9 mouse cellular contexts compared by ENCODE assay signal in genomic region chr9:63803181-63803591, GRCm38 (mm10). TPM values are rescaled to one million over a fixed set of nuclear protein-coding genes. Genes with fewer than 3 reads are reported as not detected.
DNase-seq lines count a peak whose midpoint lies in the region; ATAC-seq and TF ChIP-seq lines count a peak whose summit lies in the region.
"Had no signal": no experiment of that assay in that cellular context is flagged by ENCODE, and none has a peak within 500 bp of the region (broad histone marks: within the 10 kb centered on the region; RNA-seq: fewer than 3 reads in every experiment).

No protein-coding gene starts in this region.

- H3K4me3 ChIP-seq in midbrain, embryonic 11.5 days (ENCODE audit: low read depth, low read length): no peak overlapping the region
- H3K4me3 ChIP-seq in midbrain, embryonic 16.5 days (ENCODE audit: low read depth, low read length): no peak overlapping the region
- H3K4me3 ChIP-seq in embryonic facial prominence, embryonic 15.5 days (replicated peaks): no peak overlapping the region
- H3K4me3 ChIP-seq in stomach, postnatal 0 days (ENCODE audit: low read depth, low read length): no peak overlapping the region

- peak; percentile 61; the same call in 1 of the 2 replicates for ATAC-seq in midbrain, embryonic 11.5 days (ENCODE audit: low FRiP score)
- ATAC-seq in midbrain, embryonic 16.5 days: no peak
- peak; percentile 79 for ATAC-seq in embryonic facial prominence, embryonic 15.5 days (ENCODE audit: insufficient number of reproducible peaks, low FRiP score, low TSS enrichment, low read depth)
- ATAC-seq in stomach, postnatal 0 days (ENCODE audit: low FRiP score, low TSS enrichment): peak; percentile 91
- no peak for ATAC-seq in granulocyte monocyte progenitor cell, adult 5-6 weeks (replicated peaks; ENCODE audit: poor library complexity, severe bottlenecking)
- ATAC-seq in cerebellum, adult (ENCODE audit: insufficient number of reproducible peaks, low FRiP score, low TSS enrichment): no peak

- no peaks in the 10 kb centered on the region for H3K27me3 ChIP-seq in midbrain, embryonic 11.5 days (ENCODE audit: control insufficient read depth, insufficient read depth, low read length)
- H3K27me3 ChIP-seq in midbrain, embryonic 16.5 days (ENCODE audit: control insufficient read depth, insufficient read depth, low read depth, low read length): no peaks in the 10 kb centered on the region
- H3K27me3 ChIP-seq in embryonic facial prominence, embryonic 15.5 days: no peaks in the 10 kb centered on the region
- H3K27me3 ChIP-seq in stomach, postnatal 0 days (ENCODE audit: control insufficient read depth, insufficient read depth, low read length): no peaks in the 10 kb centered on the region

- no peak for TF ChIP-seq CTCF in stomach, postnatal 0 days (IDR thresholded peaks at IDR 0.05; ENCODE audit: low read depth)

- H3K9me3 ChIP-seq in midbrain, embryonic 11.5 days (ENCODE audit: control insufficient read depth, low read length): no peaks in the 10 kb centered on the region
- no peaks in the 10 kb centered on the region for H3K9me3 ChIP-seq in midbrain, embryonic 16.5 days (replicated peaks; ENCODE audit: control insufficient read depth, low read length, poor library complexity, severe bottlenecking)
- no peaks in the 10 kb centered on the region for H3K9me3 ChIP-seq in embryonic facial prominence, embryonic 15.5 days (replicated peaks)
- H3K9me3 ChIP-seq in stomach, postnatal 0 days (ENCODE audit: control insufficient read depth, low read length): no peaks in the 10 kb centered on the region

- peak; percentile 94 for DNase-seq in midbrain, embryonic 11.5 days (ENCODE audit: low spot score, missing footprints)
- peak; percentile 59 for DNase-seq in kidney, postnatal 14 days
- DNase-seq in stomach, postnatal 0 days (ENCODE audit: low spot score): peak; percentile 63
- no peak for DNase-seq in cerebellum, adult 8-10 months

- no peak overlapping the region for H3K4me2 ChIP-seq in midbrain, embryonic 11.5 days
- H3K4me2 ChIP-seq in midbrain, embryonic 16.5 days (ENCODE audit: low read length): no peak overlapping the region
- peak overlapping the region; percentile 11; the same call in 1 of the 2 replicates for H3K4me2 ChIP-seq in embryonic facial prominence, embryonic 15.5 days (replicated peaks)
- H3K4me2 ChIP-seq in stomach, postnatal 0 days (replicated peaks; ENCODE audit: low read depth): no peak overlapping the region

- peaks cover 11% of the 10 kb centered on the region for H3K4me1 ChIP-seq in midbrain, embryonic 11.5 days (ENCODE audit: control insufficient read depth, insufficient read depth, low read length)
- H3K4me1 ChIP-seq in midbrain, embryonic 16.5 days (ENCODE audit: control insufficient read depth, insufficient read depth, low read length): no peaks in the 10 kb centered on the region
- H3K4me1 ChIP-seq in embryonic facial prominence, embryonic 15.5 days: peaks cover 16% of the 10 kb centered on the region
- peaks cover 8% of the 10 kb centered on the region for H3K4me1 ChIP-seq in stomach, postnatal 0 days (replicated peaks; ENCODE audit: control insufficient read depth, insufficient read depth)

- no peak overlapping the region; the same call in 1 of the 2 replicates for H3K27ac ChIP-seq in midbrain, embryonic 11.5 days (ENCODE audit: low read depth, low read length)
- H3K27ac ChIP-seq in midbrain, embryonic 16.5 days (ENCODE audit: low read length): no peak overlapping the region
- no peak overlapping the region for H3K27ac ChIP-seq in embryonic facial prominence, embryonic 15.5 days (replicated peaks)
- no peak overlapping the region for H3K27ac ChIP-seq in stomach, postnatal 0 days (replicated peaks)
- H3K27ac ChIP-seq: macrophage had no signal

- H3K9ac ChIP-seq in midbrain, embryonic 11.5 days (ENCODE audit: low read length): no peak overlapping the region
- H3K9ac ChIP-seq in midbrain, embryonic 16.5 days (ENCODE audit: low read depth, low read length): no peak overlapping the region
- H3K9ac ChIP-seq in embryonic facial prominence, embryonic 15.5 days: no peak overlapping the region
- H3K9ac ChIP-seq in stomach, postnatal 0 days (ENCODE audit: low read length): no peak overlapping the region

- H3K36me3 ChIP-seq in midbrain, embryonic 11.5 days (ENCODE audit: control insufficient read depth, insufficient read depth, low read length): no peaks in the 10 kb centered on the region
- no peaks in the 10 kb centered on the region for H3K36me3 ChIP-seq in midbrain, embryonic 16.5 days (ENCODE audit: control insufficient read depth, insufficient read depth, low read length)
- no peaks in the 10 kb centered on the region for H3K36me3 ChIP-seq in embryonic facial prominence, embryonic 15.5 days
- no peaks in the 10 kb centered on the region for H3K36me3 ChIP-seq in stomach, postnatal 0 days (ENCODE audit: control insufficient read depth, insufficient read depth, low read length)

- TF ChIP-seq EP300 in stomach, postnatal 0 days (optimal IDR thresholded peaks at IDR 0.05): no peak

- 2% methylated on average over 8 of the region's 8 CpGs for WGBS in midbrain, embryonic 11.5 days
- 1% methylated on average over 8 of the region's 8 CpGs for WGBS in midbrain, embryonic 16.5 days
- 6% methylated on average over 8 of the region's 8 CpGs for WGBS in embryonic facial prominence, embryonic 15.5 days
- 11% methylated on average over 8 of the region's 8 CpGs for WGBS in stomach, postnatal 0 days

RNA-seq across cellular contexts. Expression of gene Smad3, which starts 45.4 kb away (rescaled TPM):
- 16.5 and 16.8 TPM in 2 replicates for polyA plus RNA-seq in midbrain, embryonic 11.5 days (2014; fragmentation: Nextera tagmentation; extraction: Ambion mirVana)
- 5.7 and 6.1 TPM in 2 replicates for polyA plus RNA-seq in midbrain, embryonic 16.5 days (2015; fragmentation: Nextera tagmentation; extraction: Ambion mirVana)
- 23.5 and 25.4 TPM in 2 replicates for polyA plus RNA-seq in embryonic facial prominence, embryonic 15.5 days (2015; fragmentation: Nextera tagmentation; extraction: Ambion mirVana)
- 5.3 and 6.4 TPM in 2 replicates for polyA plus RNA-seq in stomach, postnatal 0 days (2015; fragmentation: Nextera tagmentation; extraction: Ambion mirVana)
- 12.6 and 21.3 TPM in 2 replicates for total RNA-seq in granulocyte monocyte progenitor cell, adult 5-6 weeks (2014; fragmentation: Nextera tagmentation)
- total RNA-seq in granulocyte monocyte progenitor cell, adult 5-6 weeks (2017): 11.6 and 24.7 TPM in 2 replicates

Comparison
In these comparisons a context has a peak if more than half of its experiments do, and no peak if none do; other contexts are left out.
1. ATAC-seq: peak in midbrain, embryonic 11.5 days (single experiment), embryonic facial prominence, embryonic 15.5 days (single experiment) and stomach, postnatal 0 days (single experiment); none in midbrain, embryonic 16.5 days (single experiment), granulocyte monocyte progenitor cell, adult 5-6 weeks (single experiment) and cerebellum, adult (single experiment).